Mouse (Mus musculus): ENCODE results near the gene Kifc3. TPM values are rescaled to one million over a fixed set of nuclear protein-coding genes. Genes with fewer than 3 reads are reported as not detected.

Kifc3 gene
- polyA plus RNA-seq, 1 experiment from 2014 or later = 8.9 TPM

GRCm38 (mm10) chr8:95187579-95187978 lies 15.0 kb downstream of the Kifc3 start:
- no peaks in the 10 kb centered on the region for H3K27me3 ChIP-seq (replicated peaks; ENCODE audit: control insufficient read depth, insufficient read depth, low read length)
- ATAC-seq (no peak), DNase-seq (ENCODE audit: low spot score) (no peak)
- whole genome bisulfite sequencing = 82% methylated on average over 5 of the region's 5 CpGs
- H3K9ac ChIP-seq (ENCODE audit: low read length) = no peak overlapping the region
- H3K36me3 ChIP-seq (ENCODE audit: control insufficient read depth, insufficient read depth, low read length) = no peaks in the 10 kb centered on the region
- H3K4me1 ChIP-seq (ENCODE audit: control insufficient read depth, insufficient read depth, low read length) = no peaks in the 10 kb centered on the region
- H3K4me2 ChIP-seq (ENCODE audit: low read length) = no peak overlapping the region
- no peak overlapping the region for H3K4me3 ChIP-seq (ENCODE audit: low read depth, low read length)
- no peak overlapping the region for H3K27ac ChIP-seq (ENCODE audit: low read depth, low read length)
- no peaks in the 10 kb centered on the region for H3K9me3 ChIP-seq (replicated peaks; ENCODE audit: control insufficient read depth, low read length)

- H3K36me3 ChIP-seq (ENCODE audit: control insufficient read depth, insufficient read depth, low read length) = no peaks in the 10 kb centered on the region
- H3K4me2 ChIP-seq (ENCODE audit: low read length) = no peak overlapping the region
- DNase-seq (ENCODE audit: low spot score) (no peak), ATAC-seq (no peak)
- H3K9me3 ChIP-seq (replicated peaks; ENCODE audit: control insufficient read depth, low read length) = no peaks in the 10 kb centered on the region
- H3K4me1 ChIP-seq (ENCODE audit: control insufficient read depth, insufficient read depth, low read length) = no peaks in the 10 kb centered on the region
- H3K27ac ChIP-seq (ENCODE audit: low read depth, low read length) = no peak overlapping the region
- no peak overlapping the region for H3K4me3 ChIP-seq (ENCODE audit: low read depth, low read length)
- WGBS = 76% methylated on average over 7 of the region's 7 CpGs
- no peaks in the 10 kb centered on the region for H3K27me3 ChIP-seq (replicated peaks; ENCODE audit: control insufficient read depth, insufficient read depth, low read length)
- no peak overlapping the region for H3K9ac ChIP-seq (ENCODE audit: low read length)
Measured at GRCm38 (mm10) chr8:95185891-95186513, 16.6 kb downstream of the Kifc3 start.

- Histone ChIP-seq H3K9me3 (replicated peaks; ENCODE audit: control insufficient read depth, low read length) (no peaks in the 10 kb centered on the region), H3K36me3 (ENCODE audit: control insufficient read depth, insufficient read depth, low read length) (no peaks in the 10 kb centered on the region), H3K9ac (ENCODE audit: low read length) (no peak overlapping the region), H3K27ac (ENCODE audit: low read depth, low read length) (no peak overlapping the region), H3K4me3 (ENCODE audit: low read depth, low read length) (no peak overlapping the region), H3K4me1 (ENCODE audit: control insufficient read depth, insufficient read depth, low read length) (no peaks in the 10 kb centered on the region), H3K27me3 (replicated peaks; ENCODE audit: control insufficient read depth, insufficient read depth, low read length) (no peaks in the 10 kb centered on the region), H3K4me2 (ENCODE audit: low read length) (no peak overlapping the region)
- ATAC-seq = no peak
- no peak for DNase-seq (ENCODE audit: low spot score)
- WGBS = 46% methylated on average over 10 of the region's 10 CpGs
Measured at GRCm38 (mm10) chr8:95185104-95185503, 17.5 kb downstream of the Kifc3 start.

- ATAC-seq (no peak), DNase-seq (ENCODE audit: low spot score) (no peak)
- Histone ChIP-seq H3K36me3 (ENCODE audit: control insufficient read depth, insufficient read depth, low read length) (no peaks in the 10 kb centered on the region), H3K27me3 (replicated peaks; ENCODE audit: control insufficient read depth, insufficient read depth, low read length) (no peaks in the 10 kb centered on the region), H3K4me3 (ENCODE audit: low read depth, low read length) (no peak overlapping the region), H3K9me3 (replicated peaks; ENCODE audit: control insufficient read depth, low read length) (no peaks in the 10 kb centered on the region), H3K9ac (ENCODE audit: low read length) (no peak overlapping the region), H3K4me2 (ENCODE audit: low read length) (no peak overlapping the region), H3K27ac (ENCODE audit: low read depth, low read length) (no peak overlapping the region), H3K4me1 (ENCODE audit: control insufficient read depth, insufficient read depth, low read length) (no peaks in the 10 kb centered on the region)
- 79% methylated on average over 12 of the region's 12 CpGs for WGBS
Measured at GRCm38 (mm10) chr8:95184171-95184570, 18.4 kb downstream of the Kifc3 start.

GRCm38 (mm10) chr8:95181850-95182249 lies 20.8 kb downstream of the Kifc3 start:
- 70% methylated on average over 7 of the region's 7 CpGs for WGBS
- no peaks in the 10 kb centered on the region for H3K27me3 ChIP-seq (replicated peaks; ENCODE audit: control insufficient read depth, insufficient read depth, low read length)
- DNase-seq (ENCODE audit: low spot score) (no peak), ATAC-seq (no peak)
- H3K27ac ChIP-seq (ENCODE audit: low read depth, low read length) = no peak overlapping the region
- no peaks in the 10 kb centered on the region for H3K9me3 ChIP-seq (replicated peaks; ENCODE audit: control insufficient read depth, low read length)
- H3K4me2 ChIP-seq (ENCODE audit: low read length) = no peak overlapping the region
- no peak overlapping the region for H3K9ac ChIP-seq (ENCODE audit: low read length)
- H3K4me3 ChIP-seq (ENCODE audit: low read depth, low read length) = no peak overlapping the region
- H3K36me3 ChIP-seq (ENCODE audit: control insufficient read depth, insufficient read depth, low read length) = no peaks in the 10 kb centered on the region
- no peaks in the 10 kb centered on the region for H3K4me1 ChIP-seq (ENCODE audit: control insufficient read depth, insufficient read depth, low read length)

GRCm38 (mm10) chr8:95178191-95178590 lies 24.4 kb downstream of the Kifc3 start:
- Histone ChIP-seq H3K4me2 (ENCODE audit: low read length) (no peak overlapping the region), H3K36me3 (ENCODE audit: control insufficient read depth, insufficient read depth, low read length) (no peaks in the 10 kb centered on the region), H3K9me3 (replicated peaks; ENCODE audit: control insufficient read depth, low read length) (no peaks in the 10 kb centered on the region), H3K4me1 (ENCODE audit: control insufficient read depth, insufficient read depth, low read length) (peaks cover 14% of the 10 kb centered on the region), H3K27ac (ENCODE audit: low read depth, low read length) (no peak overlapping the region), H3K27me3 (replicated peaks; ENCODE audit: control insufficient read depth, insufficient read depth, low read length) (no peaks in the 10 kb centered on the region), H3K4me3 (ENCODE audit: low read depth, low read length) (no peak overlapping the region), H3K9ac (ENCODE audit: low read length) (no peak overlapping the region)
- 73% methylated on average over 4 of the region's 4 CpGs for WGBS
- DNase-seq (ENCODE audit: low spot score) (no peak), ATAC-seq (no peak)

GRCm38 (mm10) chr8:95176985-95177384 lies 25.6 kb downstream of the Kifc3 start:
- H3K27me3 ChIP-seq (replicated peaks; ENCODE audit: control insufficient read depth, insufficient read depth, low read length) = no peaks in the 10 kb centered on the region
- no peak overlapping the region for H3K4me2 ChIP-seq (ENCODE audit: low read length)
- H3K27ac ChIP-seq (ENCODE audit: low read depth, low read length) = no peak overlapping the region
- H3K4me3 ChIP-seq (ENCODE audit: low read depth, low read length) = no peak overlapping the region
- H3K36me3 ChIP-seq (ENCODE audit: control insufficient read depth, insufficient read depth, low read length) = no peaks in the 10 kb centered on the region
- ATAC-seq (no peak), DNase-seq (ENCODE audit: low spot score) (no peak)
- no peaks in the 10 kb centered on the region for H3K9me3 ChIP-seq (replicated peaks; ENCODE audit: control insufficient read depth, low read length)
- H3K9ac ChIP-seq (ENCODE audit: low read length) = no peak overlapping the region
- peaks cover 14% of the 10 kb centered on the region for H3K4me1 ChIP-seq (ENCODE audit: control insufficient read depth, insufficient read depth, low read length)
- WGBS = 88% methylated on average over 6 of the region's 6 CpGs

- 35% methylated on average over 18 of the region's 18 CpGs for WGBS
- H3K4me2 ChIP-seq (ENCODE audit: low read length) = 0 out of 2 replicates have a peak overlapping the region, but pooled peaks have one; percentile 7
- no peaks in the 10 kb centered on the region for H3K9me3 ChIP-seq (replicated peaks; ENCODE audit: control insufficient read depth, low read length)
- H3K9ac ChIP-seq (ENCODE audit: low read length) = peak overlapping the region; percentile 43
- H3K4me3 ChIP-seq (ENCODE audit: low read depth, low read length) = no peak overlapping the region
- H3K4me1 ChIP-seq (ENCODE audit: control insufficient read depth, insufficient read depth, low read length) = peaks cover 14% of the 10 kb centered on the region
- peak; percentile 83 for DNase-seq (ENCODE audit: low spot score)
- H3K36me3 ChIP-seq (ENCODE audit: control insufficient read depth, insufficient read depth, low read length) = no peaks in the 10 kb centered on the region
- no peaks in the 10 kb centered on the region for H3K27me3 ChIP-seq (replicated peaks; ENCODE audit: control insufficient read depth, insufficient read depth, low read length)
- ATAC-seq = peak; percentile 88
- H3K27ac ChIP-seq (ENCODE audit: low read depth, low read length) = peak overlapping the region; percentile 81
Measured at GRCm38 (mm10) chr8:95175808-95176207, 26.8 kb downstream of the Kifc3 start.

GRCm38 (mm10) chr8:95175306-95175705 lies 27.3 kb downstream of the Kifc3 start:
- Histone ChIP-seq H3K9ac (ENCODE audit: low read length) (peak overlapping the region; percentile 43), H3K27ac (ENCODE audit: low read depth, low read length) (peak overlapping the region; percentile 81)
- DNase-seq (ENCODE audit: low spot score) = peak; percentile 69

More at GRCm38 (mm10) chr8:95175306-95175705, 27.3 kb downstream of the Kifc3 start:
- Histone ChIP-seq H3K4me1 (ENCODE audit: control insufficient read depth, insufficient read depth, low read length) (peaks cover 14% of the 10 kb centered on the region), H3K4me2 (ENCODE audit: low read length) (no peak overlapping the region), H3K4me3 (ENCODE audit: low read depth, low read length) (no peak overlapping the region), H3K27me3 (replicated peaks; ENCODE audit: control insufficient read depth, insufficient read depth, low read length) (no peaks in the 10 kb centered on the region), H3K36me3 (ENCODE audit: control insufficient read depth, insufficient read depth, low read length) (no peaks in the 10 kb centered on the region), H3K9me3 (replicated peaks; ENCODE audit: control insufficient read depth, low read length) (no peaks in the 10 kb centered on the region)
- 31% methylated on average over 5 of the region's 5 CpGs for WGBS
- ATAC-seq = peak; percentile 54

All from forebrain, embryonic 14.5 days (tissue).